Mouse (Mus musculus) liver, embryonic 11.5 days (tissue): ENCODE measurements around the gene Pvr. TPM values are rescaled to one million over a fixed set of nuclear protein-coding genes. Genes with fewer than 3 reads are reported as not detected.

ENCODE experiments used
- ATAC-seq: fragments of 200-750 bp; cut with Nextera tagmentation; replicated peaks from 2 replicates; pipeline ENCODE4 v1.8.0; 2017; ENCODE audit warnings: moderate number of reproducible peaks, mild to moderate bottlenecking, moderate TSS enrichment, moderate library complexity; ENCODE audit not compliant: low FRiP score
- DNase-seq: peaks from one replicate; pipeline ENCODE4 v3.0.0-alpha.2; 2017; ENCODE audit warnings: low spot score
- H3K27ac ChIP-seq: fragments of 300-500 bp; sonication (generic); 2 replicates; pipeline ENCODE4 v1.5.1; 2014; ENCODE audit warnings: mild to moderate bottlenecking, low read depth, low read length, control low read depth
- H3K27me3 ChIP-seq: fragments of 300-500 bp; sonication (generic); replicated peaks from 2 replicates; pipeline ENCODE4 v1.6.1; 2014; ENCODE audit warnings: low read length, mixed read lengths; ENCODE audit not compliant: control insufficient read depth, insufficient read depth
- H3K36me3 ChIP-seq: fragments of 300-500 bp; sonication (generic); 2 replicates; pipeline ENCODE4 v1.6.1; 2014; ENCODE audit warnings: mild to moderate bottlenecking, low read length, moderate library complexity, mixed read lengths; ENCODE audit not compliant: control insufficient read depth, insufficient read depth
- H3K4me1 ChIP-seq: fragments of 300-500 bp; sonication (generic); replicated peaks from 2 replicates; pipeline ENCODE4 v1.6.1; 2014; ENCODE audit warnings: low read length, mixed read lengths; ENCODE audit not compliant: control insufficient read depth, insufficient read depth
- H3K4me2 ChIP-seq: fragments of 300-500 bp; sonication (generic); 2 replicates; pipeline ENCODE4 v1.6.1; 2014; ENCODE audit warnings: mild to moderate bottlenecking, control low read depth, moderate library complexity
- H3K4me3 ChIP-seq: fragments of 300-500 bp; sonication (generic); 2 replicates; pipeline ENCODE4 v1.5.1; 2014; ENCODE audit warnings: low read depth, low read length, control low read depth
- H3K9ac ChIP-seq: fragments of 300-500 bp; sonication (generic); 2 replicates; pipeline ENCODE4 v1.6.1; 2014; ENCODE audit warnings: low read depth, low read length, control low read depth
- H3K9me3 ChIP-seq: fragments of 300-500 bp; sonication (generic); 2 replicates; pipeline ENCODE4 v1.6.1; 2016; ENCODE audit warnings: low read length, inconsistent platforms, mixed read lengths; ENCODE audit not compliant: control insufficient read depth
- WGBS: fragments of 180-500 bp; shearing (Covaris S2); extraction: QIAGEN DNeasy Blood & Tissue Kit; methylation state at CpG from one replicate; pipeline ENCODE4 v1.1.7; 2014; 5-methylcytosine and 5-hydroxymethylcytosine counted together
- polyA plus RNA-seq: library from polyadenylated mRNA; unstranded; fragments of >200 nt; fragmentation: Nextera tagmentation; extraction: Ambion mirVana; gene quantifications from 2 replicates; pipeline ENCODE4 v1.2.1, GENCODE M21; 2014

Pvr gene
- polyA plus RNA-seq, 1 experiment from 2014 or later: 6.1 TPM

DNA sequence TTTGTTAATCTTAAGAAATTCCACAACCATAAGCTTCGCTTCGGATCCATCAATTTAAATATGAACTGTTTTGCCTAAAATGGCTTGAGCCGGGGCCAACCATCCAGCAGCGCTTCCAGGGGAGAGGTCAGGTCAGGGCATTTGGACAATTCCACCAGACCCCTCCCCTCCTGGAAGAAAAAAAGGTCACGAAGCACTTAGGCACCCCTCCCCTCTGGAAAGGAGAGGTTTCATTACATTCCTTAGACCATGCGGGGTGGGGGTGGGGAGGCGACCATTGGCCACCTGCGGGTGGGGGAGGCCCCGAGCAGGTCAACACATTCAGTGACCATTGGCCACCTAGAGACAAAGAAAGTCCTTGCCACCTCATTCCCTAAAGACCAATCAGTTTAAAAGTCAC is 32.1 kb upstream of the Pvr start:
- peaks cover 2% of the 10 kb centered on the region; the same call in 1 of the 2 replicates for H3K4me1 ChIP-seq
- H3K36me3 ChIP-seq: no peaks in the 10 kb centered on the region
- no peak overlapping the region for H3K27ac ChIP-seq
- H3K4me3 ChIP-seq: no peak overlapping the region
- no peak overlapping the region for H3K9ac ChIP-seq
- ATAC-seq (no peak), DNase-seq (no peak)
- no peaks in the 10 kb centered on the region for H3K27me3 ChIP-seq
- no peak overlapping the region for H3K4me2 ChIP-seq
- WGBS: 64% methylated on average over 9 of the region's 9 CpGs
- H3K9me3 ChIP-seq: no peaks in the 10 kb centered on the region

DNA sequence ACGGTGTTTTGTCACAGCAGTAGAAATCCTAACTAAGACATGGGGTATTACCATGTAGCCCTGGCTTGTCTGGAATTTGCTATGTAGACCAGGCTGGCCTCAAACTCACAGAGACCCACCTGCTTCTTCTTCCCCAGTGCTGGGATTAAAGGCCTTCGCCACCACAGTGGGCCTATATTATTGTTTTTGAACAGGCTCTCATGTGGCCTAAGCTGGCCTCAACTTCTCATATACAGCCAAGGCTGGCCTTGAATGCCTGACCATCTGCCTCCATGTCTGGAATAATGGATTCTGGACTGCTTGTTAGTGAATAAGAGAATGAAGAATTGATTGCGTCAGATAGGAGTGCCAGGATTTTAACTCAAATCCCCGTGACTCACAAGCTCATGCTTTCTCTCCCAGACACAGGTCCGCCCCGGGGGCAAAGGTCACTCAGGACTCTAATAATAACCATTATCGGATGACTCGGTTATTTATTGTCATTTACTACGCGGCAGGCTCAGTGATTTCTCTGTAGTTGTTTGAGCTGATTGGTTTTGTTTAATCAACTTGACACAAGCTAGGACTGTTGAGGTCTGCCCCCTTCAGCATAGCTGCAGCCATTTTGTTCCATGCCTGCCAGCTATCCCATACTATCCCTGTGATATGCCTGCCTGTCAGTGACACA is 31.5 kb upstream of the Pvr start:
- Histone ChIP-seq H3K27ac (no peak overlapping the region), H3K4me3 (no peak overlapping the region), H3K9ac (no peak overlapping the region), H3K4me2 (no peak overlapping the region), H3K36me3 (no peaks in the 10 kb centered on the region), H3K9me3 (no peaks in the 10 kb centered on the region), H3K27me3 (no peaks in the 10 kb centered on the region), H3K4me1 (peaks cover 2% of the 10 kb centered on the region; the same call in 1 of the 2 replicates)
- DNase-seq: no peak
- no peak for ATAC-seq
- 76% methylated on average over 10 of the region's 10 CpGs for WGBS

DNA sequence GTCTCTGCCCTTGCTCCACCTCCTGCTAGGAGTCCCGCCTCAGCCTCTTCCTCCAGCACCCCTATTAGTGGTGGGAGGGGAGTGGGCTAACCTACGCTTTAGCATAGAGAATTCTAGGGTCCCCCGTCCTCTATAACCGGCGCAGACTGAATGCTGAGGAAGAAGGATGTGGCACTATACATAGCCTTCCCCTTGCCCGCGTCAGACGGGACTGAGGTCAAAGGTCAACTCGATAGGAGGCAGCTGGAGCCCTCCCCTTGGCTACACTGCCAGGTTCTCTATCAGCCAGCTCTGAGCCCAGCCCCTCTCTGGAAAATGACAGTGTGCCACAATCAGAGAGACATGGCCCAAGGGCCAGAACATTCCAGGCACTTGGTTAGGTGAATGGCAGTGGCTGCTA is 29.6 kb upstream of the Pvr start, which contains the start of gene Igsf23:
Gene Igsf23 (minus strand): TSS at position 168 of the 400 bp plus-strand sequence.
- H3K4me1 ChIP-seq: peaks cover 2% of the 10 kb centered on the region; the same call in 1 of the 2 replicates
- no peak within 1 kb of the TSS for H3K9ac ChIP-seq
- no peak within 1 kb of the TSS for H3K4me2 ChIP-seq
- 37% methylated on average over 9 of the region's 9 CpGs for WGBS
- H3K27ac ChIP-seq: no peak within 1 kb of the TSS
- no peaks in the 10 kb centered on the region for H3K36me3 ChIP-seq
- no peak for DNase-seq
- no peaks in the 10 kb centered on the region for H3K9me3 ChIP-seq
- no peak within 1 kb of the TSS for H3K4me3 ChIP-seq
- H3K27me3 ChIP-seq: no peaks in the 10 kb centered on the region
- peak; percentile 63 for ATAC-seq

DNA sequence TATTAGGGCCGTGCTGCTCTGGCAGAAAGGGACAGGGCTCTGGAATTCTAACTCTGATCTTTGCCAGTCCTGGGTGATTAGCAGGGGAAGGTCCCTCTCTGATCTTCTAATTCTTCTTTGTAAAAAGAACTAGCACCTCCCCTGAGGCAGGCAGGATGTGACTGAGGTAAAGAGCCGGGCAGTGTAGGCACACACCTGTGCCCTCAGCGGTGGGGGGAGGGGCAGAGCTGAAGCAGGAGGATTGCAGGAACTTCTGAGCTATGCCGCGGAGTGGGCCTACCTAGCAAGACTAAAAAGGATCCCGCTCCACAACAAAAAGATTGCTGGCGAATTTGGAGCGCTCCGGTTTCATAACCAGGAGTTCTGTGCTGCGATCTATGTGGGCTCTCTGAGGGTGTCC is 29.0 kb upstream of the Pvr start:
- ATAC-seq: no peak

DNA sequence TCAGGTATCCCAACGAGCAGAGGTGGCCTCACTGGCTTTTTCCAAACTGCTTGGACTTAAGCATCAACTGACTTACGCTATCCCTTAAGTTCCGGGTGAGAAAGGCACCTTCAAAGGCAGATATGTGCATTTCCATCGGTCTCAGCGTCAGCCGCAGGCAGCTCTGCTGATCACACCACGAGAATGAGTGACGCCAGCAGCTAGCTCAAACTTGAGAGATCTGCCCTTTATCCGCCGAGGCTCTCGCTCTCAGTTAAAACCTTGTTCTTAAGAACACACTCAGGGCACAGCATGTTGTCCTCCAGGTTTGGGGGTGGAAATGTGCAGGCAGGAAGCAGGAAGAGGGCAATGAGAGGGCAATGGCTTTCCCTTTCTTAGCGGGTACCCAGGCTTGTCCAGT is 28.0 kb upstream of the Pvr start:
- Histone ChIP-seq H3K27ac (no peak overlapping the region), H3K4me1 (peaks cover 2% of the 10 kb centered on the region; the same call in 1 of the 2 replicates), H3K27me3 (no peaks in the 10 kb centered on the region), H3K36me3 (no peaks in the 10 kb centered on the region), H3K9ac (no peak overlapping the region), H3K4me3 (no peak overlapping the region), H3K9me3 (no peaks in the 10 kb centered on the region), H3K4me2 (no peak overlapping the region)
- no peak for ATAC-seq
- WGBS: 77% methylated on average over 12 of the region's 12 CpGs
- no peak for DNase-seq

More for the DNA sequence above, 29.0 kb upstream of the Pvr start:
- Histone ChIP-seq H3K4me2 (no peak overlapping the region), H3K27ac (no peak overlapping the region), H3K4me1 (peaks cover 2% of the 10 kb centered on the region; the same call in 1 of the 2 replicates), H3K27me3 (no peaks in the 10 kb centered on the region), H3K9me3 (no peaks in the 10 kb centered on the region), H3K36me3 (no peaks in the 10 kb centered on the region), H3K4me3 (no peak overlapping the region), H3K9ac (no peak overlapping the region)
- 63% methylated on average over 10 of the region's 10 CpGs for WGBS
- DNase-seq: no peak

DNA sequence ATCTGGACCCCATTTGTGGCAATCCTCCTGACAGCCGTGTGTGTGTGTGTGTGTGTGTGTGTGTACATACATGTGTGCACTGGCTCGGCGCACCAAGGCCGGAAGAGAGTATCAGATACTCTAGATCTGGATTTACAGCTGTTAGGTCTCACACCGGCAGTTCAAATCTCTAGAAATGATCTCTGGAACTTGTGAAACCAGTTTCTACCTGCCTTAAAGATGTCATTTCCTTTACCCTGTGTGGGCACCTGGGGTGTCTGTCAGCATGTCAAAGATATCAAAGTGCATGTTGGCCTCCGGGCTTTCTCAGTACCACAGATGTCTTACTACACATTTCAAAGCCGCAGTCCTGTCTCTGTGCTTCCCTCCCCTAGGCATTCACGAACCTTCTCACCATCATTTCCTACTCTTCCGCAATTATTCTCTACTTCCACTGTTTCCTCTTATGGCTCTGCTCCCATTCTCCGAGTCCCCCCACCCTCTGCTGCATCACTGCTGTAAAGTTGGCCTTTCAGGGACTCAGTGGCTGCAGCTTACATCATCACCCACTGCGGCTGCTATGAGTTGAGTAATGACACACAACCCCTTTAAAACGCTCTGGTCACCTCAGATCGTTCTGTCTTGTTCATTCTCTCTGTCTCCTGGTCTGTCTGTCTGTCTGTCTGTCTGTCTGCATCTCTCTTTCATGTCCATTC is 25.0 kb upstream of the Pvr start:
- Histone ChIP-seq H3K4me2 (no peak overlapping the region), H3K27me3 (no peaks in the 10 kb centered on the region), H3K9ac (no peak overlapping the region), H3K4me1 (peaks cover 2% of the 10 kb centered on the region; the same call in 1 of the 2 replicates), H3K9me3 (no peaks in the 10 kb centered on the region), H3K36me3 (no peaks in the 10 kb centered on the region), H3K27ac (no peak overlapping the region), H3K4me3 (no peak overlapping the region)
- ATAC-seq (no peak), DNase-seq (no peak)
- WGBS: 80% methylated on average over 13 of the region's 13 CpGs

DNA sequence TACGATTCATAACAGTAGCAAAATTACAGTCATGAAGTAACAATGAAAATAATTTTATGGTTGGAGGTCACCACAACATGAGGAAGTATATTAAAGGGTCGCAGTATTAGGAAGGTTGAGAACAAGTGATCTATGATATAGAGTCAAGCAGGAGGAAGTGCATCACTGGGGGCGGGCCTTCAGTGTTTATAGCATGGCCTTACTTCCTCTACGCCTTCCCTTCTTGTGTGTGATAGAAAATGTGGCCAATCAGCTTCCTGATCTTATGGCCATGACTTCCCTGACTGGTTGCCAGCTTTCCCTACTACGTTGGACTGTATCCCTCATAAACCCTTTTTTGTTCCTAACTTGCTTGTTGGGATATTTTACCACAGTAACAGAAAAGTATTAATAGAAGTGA is 24.2 kb upstream of the Pvr start:
- no peaks in the 10 kb centered on the region for H3K36me3 ChIP-seq
- DNase-seq (no peak), ATAC-seq (no peak)
- no peak overlapping the region for H3K27ac ChIP-seq
- H3K9me3 ChIP-seq: no peaks in the 10 kb centered on the region
- no peak overlapping the region for H3K4me3 ChIP-seq
- H3K4me2 ChIP-seq: no peak overlapping the region
- 83% methylated on average over 5 of the region's 5 CpGs for WGBS
- no peaks in the 10 kb centered on the region for H3K27me3 ChIP-seq
- H3K9ac ChIP-seq: no peak overlapping the region
- no peaks in the 10 kb centered on the region for H3K4me1 ChIP-seq

DNA sequence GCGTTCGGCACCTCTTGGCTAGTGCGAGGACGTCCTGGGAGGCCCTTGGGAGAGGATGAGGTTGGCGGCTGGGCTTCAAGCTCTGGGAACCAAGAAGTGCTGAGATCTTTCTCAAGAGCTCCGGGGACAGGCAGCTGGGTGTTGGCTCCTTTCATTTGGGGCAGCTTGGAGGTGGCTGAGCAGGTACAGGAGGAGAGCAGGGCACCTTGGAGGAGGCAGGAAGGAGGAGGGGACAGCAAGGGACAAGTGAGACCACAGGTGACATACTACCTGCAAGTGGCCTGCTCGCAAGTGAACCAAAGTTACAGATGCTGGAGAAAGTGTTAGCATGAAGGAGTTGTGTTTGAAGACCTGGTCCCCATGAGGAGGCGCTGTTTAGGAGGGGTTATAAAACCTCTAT is 23.7 kb upstream of the Pvr start:
- H3K27ac ChIP-seq: no peak overlapping the region
- H3K36me3 ChIP-seq: no peaks in the 10 kb centered on the region
- ATAC-seq (no peak), DNase-seq (no peak)
- H3K4me1 ChIP-seq: no peaks in the 10 kb centered on the region
- WGBS: 85% methylated on average over 8 of the region's 8 CpGs
- H3K4me2 ChIP-seq: no peak overlapping the region
- H3K4me3 ChIP-seq: no peak overlapping the region
- H3K9ac ChIP-seq: no peak overlapping the region
- no peaks in the 10 kb centered on the region for H3K9me3 ChIP-seq
- no peaks in the 10 kb centered on the region for H3K27me3 ChIP-seq
